Mouse (Mus musculus) liver, embryonic 11.5 days (tissue): Measurements from ENCODE around the gene Lcn6. TPM values are rescaled to one million over a fixed set of nuclear protein-coding genes. Genes with fewer than 3 reads are reported as not detected.

Experiments
- ATAC-seq: fragments of 200-750 bp; cut with Nextera tagmentation; replicated peaks from 2 replicates; pipeline ENCODE4 v1.8.0; 2017; ENCODE audit warnings: moderate number of reproducible peaks, mild to moderate bottlenecking, moderate TSS enrichment, moderate library complexity; ENCODE audit not compliant: low FRiP score
- DNase-seq: peaks from one replicate; pipeline ENCODE4 v3.0.0-alpha.2; 2017; ENCODE audit warnings: low spot score
- H3K27ac ChIP-seq: fragments of 300-500 bp; sonication (generic); 2 replicates; pipeline ENCODE4 v1.5.1; 2014; ENCODE audit warnings: mild to moderate bottlenecking, low read depth, low read length, control low read depth
- H3K27me3 ChIP-seq: fragments of 300-500 bp; sonication (generic); replicated peaks from 2 replicates; pipeline ENCODE4 v1.6.1; 2014; ENCODE audit warnings: low read length, mixed read lengths; ENCODE audit not compliant: control insufficient read depth, insufficient read depth
- H3K36me3 ChIP-seq: fragments of 300-500 bp; sonication (generic); 2 replicates; pipeline ENCODE4 v1.6.1; 2014; ENCODE audit warnings: mild to moderate bottlenecking, low read length, moderate library complexity, mixed read lengths; ENCODE audit not compliant: control insufficient read depth, insufficient read depth
- H3K4me1 ChIP-seq: fragments of 300-500 bp; sonication (generic); replicated peaks from 2 replicates; pipeline ENCODE4 v1.6.1; 2014; ENCODE audit warnings: low read length, mixed read lengths; ENCODE audit not compliant: control insufficient read depth, insufficient read depth
- H3K4me2 ChIP-seq: fragments of 300-500 bp; sonication (generic); 2 replicates; pipeline ENCODE4 v1.6.1; 2014; ENCODE audit warnings: mild to moderate bottlenecking, control low read depth, moderate library complexity
- H3K4me3 ChIP-seq: fragments of 300-500 bp; sonication (generic); 2 replicates; pipeline ENCODE4 v1.5.1; 2014; ENCODE audit warnings: low read depth, low read length, control low read depth
- H3K9ac ChIP-seq: fragments of 300-500 bp; sonication (generic); 2 replicates; pipeline ENCODE4 v1.6.1; 2014; ENCODE audit warnings: low read depth, low read length, control low read depth
- H3K9me3 ChIP-seq: fragments of 300-500 bp; sonication (generic); 2 replicates; pipeline ENCODE4 v1.6.1; 2016; ENCODE audit warnings: low read length, inconsistent platforms, mixed read lengths; ENCODE audit not compliant: control insufficient read depth
- WGBS: fragments of 180-500 bp; shearing (Covaris S2); extraction: QIAGEN DNeasy Blood & Tissue Kit; methylation state at CpG from one replicate; pipeline ENCODE4 v1.1.7; 2014; 5-methylcytosine and 5-hydroxymethylcytosine counted together
- polyA plus RNA-seq: library from polyadenylated mRNA; unstranded; fragments of >200 nt; fragmentation: Nextera tagmentation; extraction: Ambion mirVana; gene quantifications from 2 replicates; pipeline ENCODE4 v1.2.1, GENCODE M21; 2014

The Lcn6 gene
- polyA plus RNA-seq, 1 experiment from 2014 or later, result not detected

GRCm38 (mm10) chr2:25657246-25657645, 19.3 kb upstream of the Lcn6 start:
- ATAC-seq (no peak), DNase-seq (no peak)
- Histone ChIP-seq H3K9ac (no peak overlapping the region), H3K36me3 (no peaks in the 10 kb centered on the region), H3K27ac (no peak overlapping the region), H3K4me2 (no peak overlapping the region), H3K27me3 (0 out of 2 replicates have a peak, but pooled peaks cover 3% of the 10 kb centered on the region), H3K4me1 (no peaks in the 10 kb centered on the region), H3K9me3 (no peaks in the 10 kb centered on the region), H3K4me3 (no peak overlapping the region)
- WGBS, result 82% methylated on average over 4 of the region's 4 CpGs

- Histone ChIP-seq H3K9ac (no peak within 1 kb of the TSS), H3K9me3 (no peaks in the 10 kb centered on the region), H3K36me3 (no peaks in the 10 kb centered on the region), H3K27me3 (0 out of 2 replicates have a peak, but pooled peaks cover 3% of the 10 kb centered on the region), H3K4me2 (no peak within 1 kb of the TSS), H3K4me3 (no peak within 1 kb of the TSS), H3K4me1 (no peaks in the 10 kb centered on the region), H3K27ac (no peak within 1 kb of the TSS)
- DNase-seq, result no peak
- ATAC-seq, result no peak
These were observed 18.9 kb upstream of the Lcn6 start, which contains the start of gene Lcn5 for GRCm38 (mm10) chr2:25657652-25658051. Gene Lcn5, plus strand, starts transcription at chr2:25657952.

- no peaks in the 10 kb centered on the region for H3K36me3 ChIP-seq
- no peak for ATAC-seq
- 84% methylated on average over 8 of the region's 8 CpGs for WGBS
These were observed 16.3 kb upstream of the Lcn6 start for GRCm38 (mm10) chr2:25660279-25660678.

DNA sequence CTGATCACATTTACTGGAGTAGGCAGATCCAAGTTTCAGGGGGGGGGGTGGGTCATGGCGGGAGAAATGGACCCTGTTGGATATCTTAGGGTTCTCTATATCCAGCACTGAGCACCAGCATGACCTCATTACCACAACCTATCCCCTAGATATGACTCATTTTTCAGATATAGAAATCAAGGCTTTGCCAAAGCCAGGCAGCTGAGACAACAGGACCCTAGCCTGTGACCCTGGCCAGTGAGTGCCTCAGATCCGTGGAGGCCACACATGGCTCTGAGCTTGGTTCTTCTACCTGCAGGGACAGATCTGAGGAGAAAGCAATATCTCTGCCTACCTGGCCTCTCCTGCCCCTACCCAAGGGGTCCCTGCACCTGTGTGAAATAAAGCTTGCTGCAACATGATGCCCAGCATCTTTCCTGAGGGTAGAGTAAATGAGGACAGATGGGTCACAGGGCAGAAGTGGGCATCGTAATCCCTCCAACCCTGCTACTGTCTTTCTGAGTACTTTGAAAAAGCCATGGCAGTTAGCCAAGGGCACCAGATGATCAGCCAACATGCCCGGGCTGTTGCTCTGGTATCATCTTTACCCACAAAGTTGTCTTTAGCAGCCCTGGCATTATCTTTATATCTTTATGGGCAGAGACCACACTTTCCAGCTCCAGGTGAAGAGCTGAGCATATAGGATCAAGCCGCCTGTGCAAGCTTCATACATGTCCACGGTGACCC, 15.2 kb upstream of the Lcn6 start:
- no peak overlapping the region for H3K4me3 ChIP-seq
- H3K9ac ChIP-seq, result no peak overlapping the region
- WGBS, result 83% methylated on average over 6 of the region's 6 CpGs
- no peaks in the 10 kb centered on the region for H3K27me3 ChIP-seq
- H3K9me3 ChIP-seq, result no peaks in the 10 kb centered on the region
- no peak for ATAC-seq
- no peak overlapping the region for H3K27ac ChIP-seq
- no peaks in the 10 kb centered on the region for H3K36me3 ChIP-seq
- no peak for DNase-seq
- no peaks in the 10 kb centered on the region for H3K4me1 ChIP-seq
- H3K4me2 ChIP-seq, result no peak overlapping the region

More at GRCm38 (mm10) chr2:25660279-25660678, 16.3 kb upstream of the Lcn6 start:
- no peak overlapping the region for H3K4me3 ChIP-seq
- H3K27ac ChIP-seq, result no peak overlapping the region
- DNase-seq, result no peak
- H3K4me1 ChIP-seq, result no peaks in the 10 kb centered on the region
- 0 out of 2 replicates have a peak, but pooled peaks cover under 1% of the 10 kb centered on the region for H3K27me3 ChIP-seq
- no peak overlapping the region for H3K9ac ChIP-seq
- H3K4me2 ChIP-seq, result no peak overlapping the region
- no peaks in the 10 kb centered on the region for H3K9me3 ChIP-seq

GRCm38 (mm10) chr2:25663511-25663910, 13.1 kb upstream of the Lcn6 start:
- no peak overlapping the region for H3K9ac ChIP-seq
- no peak overlapping the region for H3K27ac ChIP-seq
- DNase-seq, result no peak
- H3K36me3 ChIP-seq, result no peaks in the 10 kb centered on the region
- H3K4me1 ChIP-seq, result no peaks in the 10 kb centered on the region
- H3K27me3 ChIP-seq, result no peaks in the 10 kb centered on the region
- no peak for ATAC-seq
- H3K4me3 ChIP-seq, result no peak overlapping the region
- WGBS, result 66% methylated on average over 1 of the region's 1 CpGs
- H3K4me2 ChIP-seq, result no peak overlapping the region
- H3K9me3 ChIP-seq, result no peaks in the 10 kb centered on the region

- no peaks in the 10 kb centered on the region for H3K27me3 ChIP-seq
- H3K9ac ChIP-seq, result no peak overlapping the region
- ATAC-seq (no peak), DNase-seq (no peak)
- no peaks in the 10 kb centered on the region for H3K9me3 ChIP-seq
- WGBS, result 85% methylated on average over 5 of the region's 5 CpGs
- no peaks in the 10 kb centered on the region for H3K36me3 ChIP-seq
- no peak overlapping the region for H3K4me3 ChIP-seq
- no peak overlapping the region for H3K4me2 ChIP-seq
- no peaks in the 10 kb centered on the region for H3K4me1 ChIP-seq
- no peak overlapping the region for H3K27ac ChIP-seq
These were observed 12.5 kb upstream of the Lcn6 start for GRCm38 (mm10) chr2:25664125-25664524.

DNA sequence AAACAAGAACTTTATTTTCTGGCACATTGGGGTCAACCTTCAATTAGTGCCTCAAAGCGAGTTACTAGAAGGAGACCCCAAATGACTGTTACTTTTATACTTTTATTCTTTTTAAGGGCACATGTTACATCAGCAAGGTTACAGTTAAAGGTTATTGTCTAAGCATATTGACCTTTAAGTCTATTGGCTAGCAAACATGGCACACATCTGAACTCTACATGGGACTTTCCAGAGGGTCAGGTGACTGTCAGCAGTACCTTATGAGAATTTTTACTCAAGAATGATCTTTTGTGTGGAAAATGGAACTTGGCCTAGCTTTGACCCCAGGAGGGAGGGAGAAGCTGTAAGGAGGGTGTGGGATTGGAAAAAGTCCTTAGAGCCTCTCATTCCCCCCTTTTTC, 10.1 kb upstream of the Lcn6 start:
- Histone ChIP-seq H3K4me2 (no peak overlapping the region), H3K4me3 (no peak overlapping the region), H3K36me3 (no peaks in the 10 kb centered on the region), H3K9me3 (no peaks in the 10 kb centered on the region), H3K4me1 (no peaks in the 10 kb centered on the region), H3K9ac (no peak overlapping the region), H3K27me3 (no peaks in the 10 kb centered on the region), H3K27ac (no peak overlapping the region)
- DNase-seq (no peak), ATAC-seq (no peak)
- 45% methylated on average over 1 of the region's 1 CpGs for WGBS

- H3K36me3 ChIP-seq, result no peaks in the 10 kb centered on the region
- DNase-seq, result no peak
- no peak overlapping the region for H3K4me2 ChIP-seq
- H3K9ac ChIP-seq, result no peak overlapping the region
- no peaks in the 10 kb centered on the region for H3K4me1 ChIP-seq
- WGBS, result 79% methylated on average over 6 of the region's 6 CpGs
- H3K4me3 ChIP-seq, result no peak overlapping the region
- no peaks in the 10 kb centered on the region; the same call in 1 of the 2 replicates for H3K27me3 ChIP-seq
- no peak for ATAC-seq
- H3K9me3 ChIP-seq, result no peaks in the 10 kb centered on the region
- no peak overlapping the region for H3K27ac ChIP-seq
These were observed 3.0 kb downstream of the Lcn6 start for GRCm38 (mm10) chr2:25679559-25679958.

GRCm38 (mm10) chr2:25682426-25682825, 5.8 kb downstream of the Lcn6 start, which contains the start of gene Lcn10:
Gene Lcn10, plus strand, starts transcription at chr2:25682726.
- no peaks in the 10 kb centered on the region; the same call in 1 of the 2 replicates for H3K27me3 ChIP-seq
- no peak within 1 kb of the TSS for H3K9ac ChIP-seq
- WGBS, result 62% methylated on average over 2 of the region's 2 CpGs
- H3K36me3 ChIP-seq, result no peaks in the 10 kb centered on the region
- H3K4me1 ChIP-seq, result no peaks in the 10 kb centered on the region
- H3K27ac ChIP-seq, result no peak within 1 kb of the TSS
- H3K9me3 ChIP-seq, result no peaks in the 10 kb centered on the region
- H3K4me2 ChIP-seq, result no peak within 1 kb of the TSS
- no peak within 1 kb of the TSS for H3K4me3 ChIP-seq
- DNase-seq (no peak), ATAC-seq (no peak)
